Mouse (Mus musculus) hindbrain, embryonic 14.5 days (tissue): ENCODE measurements at regions not wholly inside any gene's neighbourhood (a gene's known extent, or its start where the extent isn't known, plus 50 kb on each side); places are given as distances from the start of the nearest gene placed in this dataset.

Source experiments
- ATAC-seq: fragments of 200-750 bp; cut with Nextera tagmentation; 2 replicates; pipeline ENCODE4 v1.8.0; 2017; ENCODE audit warnings: moderate number of reproducible peaks, mild to moderate bottlenecking, moderate TSS enrichment, moderate library complexity; ENCODE audit not compliant: low FRiP score
- DNase-seq: peaks from one replicate; pipeline ENCODE4 v3.0.0-alpha.2; 2015; ENCODE audit warnings: low spot score
- H3K27ac ChIP-seq: fragments of 300-500 bp; sonication (generic); 2 replicates; pipeline ENCODE4 v1.5.1; 2014; ENCODE audit warnings: mild to moderate bottlenecking, moderate library complexity
- H3K27me3 ChIP-seq: fragments of 300-500 bp; sonication (generic); 2 replicates; pipeline ENCODE4 v1.6.1; 2014; ENCODE audit warnings: mild to moderate bottlenecking, low read length, mixed read lengths; ENCODE audit not compliant: control insufficient read depth, insufficient read depth
- H3K36me3 ChIP-seq: fragments of 300-500 bp; sonication (generic); replicated peaks from 2 replicates; pipeline ENCODE4 v1.6.1; 2014; ENCODE audit not compliant: control insufficient read depth, insufficient read depth
- H3K4me1 ChIP-seq: fragments of 300-500 bp; sonication (generic); replicated peaks from 2 replicates; pipeline ENCODE4 v1.6.1; 2014; ENCODE audit warnings: antibody characterized with exemption, low read length, mixed read lengths; ENCODE audit not compliant: control insufficient read depth, insufficient read depth
- H3K4me2 ChIP-seq: fragments of 300-500 bp; sonication (generic); replicated peaks from 2 replicates; pipeline ENCODE4 v1.6.1; 2014; ENCODE audit warnings: mild to moderate bottlenecking, moderate library complexity
- H3K4me3 ChIP-seq: fragments of 300-500 bp; sonication (generic); replicated peaks from 2 replicates; pipeline ENCODE4 v1.5.1; 2014; ENCODE audit warnings: mild to moderate bottlenecking, low read length
- H3K9ac ChIP-seq: fragments of 300-500 bp; sonication (generic); 2 replicates; pipeline ENCODE4 v1.6.1; 2014
- H3K9me3 ChIP-seq: fragments of 300-500 bp; sonication (generic); 2 replicates; pipeline ENCODE4 v1.6.1; 2016; ENCODE audit warnings: low read length; ENCODE audit not compliant: control insufficient read depth
- WGBS: fragments of 180-500 bp; shearing (Covaris S2); extraction: QIAGEN DNeasy Blood & Tissue Kit; methylation state at CpG from one replicate; pipeline ENCODE4 v1.1.7; 2014; 5-methylcytosine and 5-hydroxymethylcytosine counted together

DNA sequence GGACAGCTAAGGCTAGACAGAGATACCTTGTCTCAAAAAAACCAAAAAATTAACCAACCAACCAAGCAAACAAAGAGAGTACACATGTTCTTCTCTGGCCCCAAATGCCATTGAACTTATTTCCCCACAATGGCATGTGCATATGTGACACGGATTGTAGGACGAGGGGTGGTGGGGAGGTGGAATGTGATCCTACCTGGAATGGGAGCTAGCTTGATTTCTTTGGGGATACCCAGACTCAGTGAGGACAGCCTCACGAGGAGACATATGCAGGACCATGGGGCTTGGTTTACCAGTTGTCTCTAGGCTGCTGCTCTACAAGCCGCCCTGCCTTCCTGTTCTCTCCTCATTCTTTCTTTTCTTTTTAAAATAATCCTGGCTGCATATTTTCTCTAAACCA is 55.9 kb upstream of the Slc25a33 start:
- Histone ChIP-seq H3K27ac (no peak overlapping the region), H3K9me3 (no peaks in the 10 kb centered on the region), H3K36me3 (no peaks in the 10 kb centered on the region), H3K9ac (no peak overlapping the region), H3K27me3 (no peaks in the 10 kb centered on the region), H3K4me1 (no peaks in the 10 kb centered on the region), H3K4me3 (no peak overlapping the region), H3K4me2 (no peak overlapping the region)
- 96% methylated on average over 4 of the region's 4 CpGs for WGBS
- no peak for ATAC-seq
- no peak for DNase-seq

DNA sequence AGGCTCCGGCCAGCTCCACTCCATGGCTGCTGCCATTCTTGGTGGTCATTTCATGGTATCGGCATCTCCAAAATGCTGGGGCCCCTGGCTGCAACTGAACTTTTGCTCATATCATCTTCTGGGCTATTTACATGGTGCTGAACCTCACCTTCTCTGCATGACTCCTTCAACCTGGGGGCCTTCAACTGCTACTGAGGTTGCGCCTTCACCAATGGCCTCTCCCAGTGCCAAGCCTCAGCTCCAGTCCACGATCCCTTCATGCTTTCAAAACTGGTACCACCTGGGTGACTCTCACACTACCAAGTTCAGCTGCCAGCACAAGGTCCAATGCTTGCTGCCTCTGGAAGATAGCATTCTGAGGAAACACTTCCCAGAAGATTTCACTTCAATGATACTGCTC is 53.7 kb upstream of the Slc25a33 start:
- DNase-seq (no peak), ATAC-seq (no peak)
- Histone ChIP-seq H3K9me3 (no peaks in the 10 kb centered on the region), H3K9ac (no peak overlapping the region), H3K4me3 (no peak overlapping the region), H3K27me3 (no peaks in the 10 kb centered on the region), H3K27ac (no peak overlapping the region), H3K36me3 (no peaks in the 10 kb centered on the region), H3K4me2 (no peak overlapping the region), H3K4me1 (no peaks in the 10 kb centered on the region)
- WGBS = 93% methylated on average over 4 of the region's 4 CpGs
